Mouse (Mus musculus) spleen, adult 12 weeks (tissue): ENCODE data around the gene Ptges3.
"Not testable (repeated sequence)": the region's sequence is repeated elsewhere in the genome, so short reads cannot be mapped to it uniquely, and the experiment has no call there.

Experiments
- DNase-seq: peaks from one replicate; pipeline ENCODE4 v3.0.0; 2022; ENCODE audit warnings: low spot score

Gene Ptges3

GRCm38 (mm10) chr10:128058601-128059151 lies at the start of gene Ptges3:
Gene Ptges3 (plus strand): TSS chr10:128058954.
- peak; percentile 93 for DNase-seq

GRCm38 (mm10) chr10:128009735-128010134 lies 49.0 kb upstream of the Ptges3 start:
- DNase-seq = no peak

- DNase-seq = peak; percentile 80
Measured at GRCm38 (mm10) chr10:128015068-128015934, 43.5 kb upstream of the Ptges3 start, which contains the start of gene Prim1. Gene Prim1 (plus strand): TSS chr10:128015168.

GRCm38 (mm10) chr10:128022196-128022595 lies 36.6 kb upstream of the Ptges3 start:
- no peak for DNase-seq

GRCm38 (mm10) chr10:128023496-128023895 lies 35.3 kb upstream of the Ptges3 start:
- DNase-seq = no peak

- no peak for DNase-seq
Measured at GRCm38 (mm10) chr10:128029931-128030330, 28.8 kb upstream of the Ptges3 start.

- no peak for DNase-seq
Measured at GRCm38 (mm10) chr10:128030860-128031259, 27.9 kb upstream of the Ptges3 start.

- peak; percentile 18 for DNase-seq
Measured at GRCm38 (mm10) chr10:128036746-128037425, 21.9 kb upstream of the Ptges3 start.

GRCm38 (mm10) chr10:128037921-128038320 lies 20.8 kb upstream of the Ptges3 start:
- no peak for DNase-seq

GRCm38 (mm10) chr10:128039167-128039566 lies 19.6 kb upstream of the Ptges3 start:
- no peak for DNase-seq

- no peak for DNase-seq
Measured at GRCm38 (mm10) chr10:128039858-128040257, 18.9 kb upstream of the Ptges3 start.

- no peak for DNase-seq
Measured at GRCm38 (mm10) chr10:128040293-128040692, 18.5 kb upstream of the Ptges3 start.

- DNase-seq = no peak
Measured at GRCm38 (mm10) chr10:128041636-128042035, 17.1 kb upstream of the Ptges3 start.

GRCm38 (mm10) chr10:128042466-128042865 lies 16.3 kb upstream of the Ptges3 start:
- no peak for DNase-seq

GRCm38 (mm10) chr10:128043041-128043835 lies 15.5 kb upstream of the Ptges3 start:
- no peak for DNase-seq

- DNase-seq = no peak
Measured at GRCm38 (mm10) chr10:128048157-128048556, 10.6 kb upstream of the Ptges3 start.

- no peak for DNase-seq
Measured at GRCm38 (mm10) chr10:128049741-128050140, 9.0 kb upstream of the Ptges3 start.

- DNase-seq = no peak
Measured at GRCm38 (mm10) chr10:128050355-128050754, 8.4 kb upstream of the Ptges3 start.

GRCm38 (mm10) chr10:128051589-128051988 lies 7.2 kb upstream of the Ptges3 start:
- no peak for DNase-seq

- not testable (repeated sequence) for DNase-seq
Measured at GRCm38 (mm10) chr10:128052136-128052535, 6.6 kb upstream of the Ptges3 start.

GRCm38 (mm10) chr10:128053001-128053400 lies 5.8 kb upstream of the Ptges3 start:
- no peak for DNase-seq

- DNase-seq = no peak
Measured at GRCm38 (mm10) chr10:128058184-128058583, 570 bp upstream of the Ptges3 start.
